Mouse (Mus musculus) forebrain, embryonic 11.5 days (tissue): ENCODE measurements around the gene Dclk1. TPM values are rescaled to one million over a fixed set of nuclear protein-coding genes. Genes with fewer than 3 reads are reported as not detected.
A peak's percentile ranks its signal among the peaks of the same experiment; 100 is the strongest.

Experiments used
- ATAC-seq: fragments of 200-750 bp; cut with Nextera tagmentation; replicated peaks from 2 replicates; pipeline ENCODE4 v1.8.0; 2017; ENCODE audit warnings: moderate TSS enrichment; ENCODE audit not compliant: low FRiP score
- DNase-seq: peaks from one replicate; pipeline ENCODE4 v3.0.0-alpha.2; 2017; ENCODE audit warnings: low spot score
- H3K27ac ChIP-seq: fragments of 300-500 bp; sonication (generic); 2 replicates; pipeline ENCODE4 v1.5.1; 2014; ENCODE audit warnings: low read depth, low read length
- H3K27me3 ChIP-seq: fragments of 300-500 bp; sonication (generic); 2 replicates; pipeline ENCODE4 v1.6.1; 2014; ENCODE audit warnings: mild to moderate bottlenecking, low read length, mixed read lengths; ENCODE audit not compliant: control insufficient read depth, insufficient read depth
- H3K36me3 ChIP-seq: fragments of 300-500 bp; sonication (generic); 2 replicates; pipeline ENCODE4 v1.6.1; 2014; ENCODE audit warnings: mild to moderate bottlenecking, low read length, moderate library complexity, mixed read lengths; ENCODE audit not compliant: control insufficient read depth, insufficient read depth
- H3K4me1 ChIP-seq: fragments of 300-500 bp; sonication (generic); replicated peaks from 2 replicates; pipeline ENCODE4 v1.6.1; 2014; ENCODE audit warnings: low read length, mixed read lengths; ENCODE audit not compliant: control insufficient read depth, insufficient read depth
- H3K4me2 ChIP-seq: fragments of 300-500 bp; sonication (generic); 2 replicates; pipeline ENCODE4 v1.6.1; 2014; ENCODE audit warnings: low read depth, mild to moderate bottlenecking, low read length, moderate library complexity, mixed read lengths; ENCODE audit not compliant: severe bottlenecking
- H3K4me3 ChIP-seq: fragments of 300-500 bp; sonication (generic); 2 replicates; pipeline ENCODE4 v1.5.1; 2014; ENCODE audit warnings: low read depth, low read length
- H3K9ac ChIP-seq: fragments of 300-500 bp; sonication (generic); 2 replicates; pipeline ENCODE4 v1.6.1; 2014; ENCODE audit warnings: low read length
- H3K9me3 ChIP-seq: fragments of 300-500 bp; sonication (generic); 2 replicates; pipeline ENCODE4 v1.6.1; 2016; ENCODE audit warnings: low read length, mixed read lengths; ENCODE audit not compliant: control insufficient read depth
- WGBS: fragments of 180-500 bp; shearing (Covaris S2); extraction: QIAGEN DNeasy Blood & Tissue Kit; methylation state at CpG from one replicate; pipeline ENCODE4 v1.1.7; 2014; 5-methylcytosine and 5-hydroxymethylcytosine counted together
- polyA plus RNA-seq: library from polyadenylated mRNA; unstranded; fragments of >200 nt; fragmentation: Nextera tagmentation; extraction: Ambion mirVana; gene quantifications from 2 replicates; pipeline ENCODE4 v1.2.1, GENCODE M21; 2014

Gene Dclk1
- polyA plus RNA-seq, 1 experiment from 2014 or later: 77.5 TPM

DNA sequence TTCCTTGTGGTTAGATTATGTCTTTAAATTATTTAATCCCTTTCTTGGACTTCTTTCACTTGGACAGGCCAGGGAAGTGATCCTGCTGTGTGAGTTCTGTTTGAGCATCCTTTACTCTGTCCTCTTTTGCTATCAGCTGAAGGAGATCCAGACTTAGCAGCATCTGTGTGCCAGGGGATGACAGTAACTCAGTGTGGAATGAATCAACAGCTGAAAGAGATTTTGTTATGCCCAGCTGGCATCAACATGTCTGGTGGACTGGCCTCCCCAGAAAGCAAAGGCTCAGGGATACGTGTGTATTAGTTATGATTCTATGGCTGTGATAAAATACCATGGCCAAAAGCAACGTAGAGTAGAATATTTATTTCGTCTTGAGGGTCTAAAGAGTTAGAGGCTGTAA is 28.2 kb downstream of the Dclk1 start:
- Histone ChIP-seq H3K36me3 (no peaks in the 10 kb centered on the region), H3K27me3 (no peaks in the 10 kb centered on the region), H3K27ac (no peak overlapping the region), H3K4me1 (no peaks in the 10 kb centered on the region), H3K9ac (no peak overlapping the region), H3K4me2 (no peak overlapping the region), H3K9me3 (no peaks in the 10 kb centered on the region), H3K4me3 (no peak overlapping the region)
- ATAC-seq (no peak), DNase-seq (no peak)
- 89% methylated on average over 3 of the region's 3 CpGs for WGBS

DNA sequence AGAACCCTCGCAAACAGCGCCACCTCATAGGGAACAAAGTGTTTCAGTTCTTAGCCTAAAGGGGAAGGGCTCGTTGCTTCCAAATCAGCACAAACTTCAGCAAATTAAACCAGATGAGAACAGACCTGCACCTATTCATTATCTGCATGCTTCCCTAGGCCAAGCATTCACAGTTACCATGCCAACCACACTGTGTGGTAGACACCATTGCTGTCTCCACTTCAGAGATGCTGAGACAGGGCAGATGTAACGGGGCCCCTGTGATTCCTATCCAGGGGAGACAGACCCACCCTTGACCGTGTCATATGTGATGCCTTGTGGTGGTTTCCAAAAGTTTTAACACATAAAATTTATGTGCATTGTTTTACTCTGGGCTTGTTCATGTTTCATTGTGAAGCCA is 28.8 kb downstream of the Dclk1 start:
- no peak overlapping the region for H3K9ac ChIP-seq
- peak; percentile 69; the same call in 1 of the 2 replicates for ATAC-seq
- H3K4me1 ChIP-seq: no peaks in the 10 kb centered on the region
- no peak for DNase-seq
- no peaks in the 10 kb centered on the region for H3K9me3 ChIP-seq
- no peak overlapping the region for H3K27ac ChIP-seq
- no peak overlapping the region for H3K4me2 ChIP-seq
- H3K4me3 ChIP-seq: no peak overlapping the region
- 44% methylated on average over 5 of the region's 5 CpGs for WGBS
- H3K36me3 ChIP-seq: no peaks in the 10 kb centered on the region
- H3K27me3 ChIP-seq: no peaks in the 10 kb centered on the region

DNA sequence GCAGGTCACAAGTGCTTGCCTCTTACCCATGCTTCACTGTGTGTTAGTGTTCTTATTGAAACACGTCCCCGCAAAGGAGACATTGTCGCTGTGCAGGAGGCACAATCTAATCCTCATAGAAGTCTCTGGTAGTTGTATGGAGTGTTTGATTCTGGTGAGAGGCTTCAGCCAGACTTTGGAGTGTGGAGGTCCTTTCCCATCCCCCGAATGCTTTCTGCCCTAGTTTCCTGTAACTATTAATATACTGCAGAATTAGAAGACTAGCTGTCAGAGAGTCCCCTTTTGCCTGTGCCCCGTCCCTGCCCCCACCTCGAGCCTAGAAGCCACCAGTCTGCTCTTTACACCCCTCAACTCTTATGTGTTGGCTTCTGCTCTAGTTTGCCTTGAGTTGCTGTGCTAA is 30.4 kb downstream of the Dclk1 start:
- H3K4me1 ChIP-seq: no peaks in the 10 kb centered on the region
- ATAC-seq (no peak), DNase-seq (no peak)
- no peaks in the 10 kb centered on the region for H3K27me3 ChIP-seq
- H3K4me3 ChIP-seq: no peak overlapping the region
- WGBS: 90% methylated on average over 6 of the region's 6 CpGs
- H3K9me3 ChIP-seq: no peaks in the 10 kb centered on the region
- no peak overlapping the region for H3K27ac ChIP-seq
- H3K36me3 ChIP-seq: no peaks in the 10 kb centered on the region
- no peak overlapping the region for H3K4me2 ChIP-seq
- no peak overlapping the region for H3K9ac ChIP-seq

DNA sequence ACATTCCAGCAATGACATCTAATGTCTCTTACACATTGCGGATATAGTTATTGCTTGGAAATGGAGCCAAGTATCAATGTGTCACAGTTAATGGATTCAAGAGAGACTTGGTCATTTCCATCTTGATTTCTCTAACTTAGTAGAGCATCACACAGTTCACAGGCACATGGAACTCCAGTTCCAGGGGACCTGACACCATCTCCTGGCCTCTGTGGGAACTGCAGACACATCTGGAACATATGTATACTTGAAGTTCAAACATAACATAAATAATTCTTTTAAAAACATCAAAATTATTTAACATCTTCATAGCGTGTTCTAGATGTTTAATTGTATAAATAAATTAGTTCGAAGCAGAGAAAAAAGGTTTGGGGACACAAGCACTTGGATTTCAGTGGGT is 34.3 kb downstream of the Dclk1 start:
- Histone ChIP-seq H3K27ac (no peak overlapping the region), H3K9ac (no peak overlapping the region), H3K27me3 (no peaks in the 10 kb centered on the region), H3K4me2 (no peak overlapping the region), H3K9me3 (no peaks in the 10 kb centered on the region), H3K4me3 (no peak overlapping the region), H3K36me3 (no peaks in the 10 kb centered on the region), H3K4me1 (0 out of 2 replicates have a peak, but pooled peaks cover 2% of the 10 kb centered on the region)
- DNase-seq (no peak), ATAC-seq (no peak)
- WGBS: 90% methylated on average over 3 of the region's 3 CpGs

DNA sequence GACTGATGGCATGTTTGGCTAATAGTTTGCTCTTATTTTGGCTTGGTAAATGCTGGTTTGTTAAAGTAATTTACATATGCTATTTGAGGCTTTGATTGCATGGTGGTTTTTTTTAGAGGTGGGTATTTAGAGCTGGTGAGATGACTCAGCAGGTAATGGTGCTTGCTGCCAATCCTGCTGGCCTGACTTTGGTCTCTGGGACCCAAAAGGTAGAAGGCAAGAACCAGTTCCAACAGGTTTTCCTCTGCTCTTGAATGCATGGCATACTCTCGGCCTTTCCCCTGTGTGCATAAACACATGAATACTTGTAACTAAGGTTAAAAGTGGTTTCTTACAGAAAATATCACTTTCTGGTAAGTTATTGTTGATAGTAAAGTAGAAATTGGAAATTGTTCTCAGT is 34.7 kb downstream of the Dclk1 start:
- WGBS: 91% methylated on average over 1 of the region's 1 CpGs

DNA sequence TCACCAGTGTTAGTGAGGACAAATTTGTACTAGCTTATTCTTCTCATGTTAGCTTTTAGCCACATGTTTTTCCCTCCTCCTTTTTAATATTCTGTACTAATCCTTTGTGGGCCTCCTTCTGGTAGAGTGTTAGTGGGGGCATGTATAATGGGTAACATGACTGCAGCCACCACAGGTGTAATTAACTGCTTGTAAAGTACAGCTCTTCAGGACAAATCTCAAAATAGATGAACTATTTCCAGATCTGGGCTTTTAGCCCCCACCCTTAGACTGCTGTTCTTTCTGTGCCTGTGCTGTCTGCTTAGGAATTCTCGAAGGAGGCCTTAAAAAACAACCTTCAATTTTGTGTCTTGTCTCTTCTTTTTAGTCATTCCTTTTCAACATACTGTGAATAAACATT is 35.7 kb downstream of the Dclk1 start:
- DNase-seq: no peak
- no peak overlapping the region for H3K4me2 ChIP-seq
- 0 out of 2 replicates have a peak, but pooled peaks cover 2% of the 10 kb centered on the region for H3K4me1 ChIP-seq
- H3K36me3 ChIP-seq: no peaks in the 10 kb centered on the region
- H3K9me3 ChIP-seq: no peaks in the 10 kb centered on the region
- no peak for ATAC-seq
- H3K9ac ChIP-seq: no peak overlapping the region
- H3K4me3 ChIP-seq: no peak overlapping the region
- no peaks in the 10 kb centered on the region for H3K27me3 ChIP-seq
- no peak overlapping the region for H3K27ac ChIP-seq
- WGBS: 82% methylated on average over 1 of the region's 1 CpGs

More for the DNA sequence above, 34.7 kb downstream of the Dclk1 start:
- no peak for DNase-seq
- Histone ChIP-seq H3K27me3 (no peaks in the 10 kb centered on the region), H3K4me3 (no peak overlapping the region), H3K4me2 (no peak overlapping the region), H3K9me3 (no peaks in the 10 kb centered on the region), H3K27ac (no peak overlapping the region), H3K4me1 (0 out of 2 replicates have a peak, but pooled peaks cover 2% of the 10 kb centered on the region), H3K9ac (no peak overlapping the region), H3K36me3 (no peaks in the 10 kb centered on the region)
- no peak for ATAC-seq

DNA sequence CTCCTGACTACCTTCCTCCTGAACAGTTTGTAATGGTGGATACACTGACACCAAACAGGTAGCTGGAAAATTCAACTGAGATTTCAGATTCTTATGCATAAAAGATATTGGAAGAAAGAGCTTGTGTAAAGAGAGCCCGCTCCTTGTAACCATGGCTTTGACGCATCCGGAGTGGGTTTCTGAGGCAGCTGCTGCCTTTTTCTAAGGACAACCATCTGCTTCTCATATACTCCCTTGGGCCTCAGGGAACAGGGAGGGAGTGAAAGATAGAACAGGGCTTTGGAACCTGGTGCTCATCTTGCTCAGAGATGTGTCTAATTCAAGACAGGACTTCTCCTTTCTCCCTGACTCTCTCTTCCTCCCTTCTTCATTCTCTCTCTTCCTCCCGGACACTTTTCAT is 37.8 kb downstream of the Dclk1 start:
- Histone ChIP-seq H3K4me3 (no peak overlapping the region), H3K27me3 (no peaks in the 10 kb centered on the region), H3K4me2 (no peak overlapping the region), H3K36me3 (no peaks in the 10 kb centered on the region), H3K9me3 (no peaks in the 10 kb centered on the region), H3K4me1 (peaks cover 3% of the 10 kb centered on the region; the same call in 1 of the 2 replicates), H3K9ac (no peak overlapping the region), H3K27ac (no peak overlapping the region)
- 78% methylated on average over 4 of the region's 4 CpGs for WGBS
- no peak for ATAC-seq
- no peak for DNase-seq

DNA sequence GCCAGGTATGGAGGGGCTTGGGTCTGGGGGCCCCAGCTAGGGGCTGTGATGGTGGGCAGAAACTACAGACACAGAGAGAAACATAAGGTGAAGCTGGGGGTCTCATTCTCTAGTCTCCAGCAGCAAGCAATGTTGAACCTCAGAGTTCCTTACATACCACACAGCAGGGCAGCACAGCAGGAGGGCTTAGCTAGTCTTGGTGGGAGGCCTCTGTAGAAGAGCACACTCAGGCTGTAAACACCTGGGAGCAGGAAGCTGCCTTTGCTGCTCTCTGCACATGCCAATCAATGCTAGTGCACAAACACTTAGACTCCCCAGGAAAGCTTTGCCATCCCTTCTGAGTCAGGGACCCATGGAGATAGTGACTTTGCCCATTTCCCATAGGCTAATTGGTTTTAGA is 38.3 kb downstream of the Dclk1 start:
- DNase-seq (no peak), ATAC-seq (no peak)
- H3K36me3 ChIP-seq: no peaks in the 10 kb centered on the region
- no peak overlapping the region for H3K9ac ChIP-seq
- no peaks in the 10 kb centered on the region for H3K27me3 ChIP-seq
- no peak overlapping the region for H3K27ac ChIP-seq
- H3K9me3 ChIP-seq: no peaks in the 10 kb centered on the region
- no peak overlapping the region for H3K4me3 ChIP-seq
- peaks cover 3% of the 10 kb centered on the region; the same call in 1 of the 2 replicates for H3K4me1 ChIP-seq
- H3K4me2 ChIP-seq: no peak overlapping the region

DNA sequence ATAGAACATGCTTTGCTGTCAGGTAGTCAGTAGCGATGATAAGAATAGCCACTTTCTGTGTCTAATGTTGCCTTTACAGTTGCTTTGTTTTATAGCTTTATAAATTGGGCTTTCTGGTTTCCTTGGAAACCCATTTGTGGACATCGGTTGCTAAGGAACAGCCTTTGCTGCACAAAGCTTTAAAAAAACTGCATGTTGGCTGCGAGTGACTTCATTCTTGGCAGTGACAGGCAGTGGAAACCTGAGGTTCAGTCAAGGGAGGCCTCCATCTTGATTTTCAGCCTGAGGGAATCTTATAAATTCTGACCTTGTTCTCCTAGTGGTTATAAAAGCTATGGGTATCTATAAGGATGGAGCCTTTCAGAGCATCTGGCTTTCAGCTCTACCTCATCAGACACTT is 42.1 kb downstream of the Dclk1 start:
- Histone ChIP-seq H3K4me1 (peaks cover 3% of the 10 kb centered on the region; the same call in 1 of the 2 replicates), H3K4me3 (no peak overlapping the region), H3K4me2 (no peak overlapping the region), H3K36me3 (no peaks in the 10 kb centered on the region), H3K9me3 (no peaks in the 10 kb centered on the region), H3K27me3 (no peaks in the 10 kb centered on the region), H3K27ac (peak overlapping the region; percentile 37; the same call in 1 of the 2 replicates), H3K9ac (no peak overlapping the region)
- WGBS: 36% methylated on average over 3 of the region's 3 CpGs
- peak; percentile 86 for ATAC-seq
- DNase-seq: no peak
